Mouse (Mus musculus) mouse embryonic stem cell (cell line): ENCODE results near the gene Mok.
"Not testable (repeated sequence)": the region's sequence is repeated elsewhere in the genome, so short reads cannot be mapped to it uniquely, and the experiment has no call there.

ENCODE experiments used
- in situ Hi-C, 2 experiments: fragments of 300-500 bp; cut with MboI; formaldehyde crosslinking; loops; 1 replicate in 1 of 2; 3 replicates in 1 of 2; pipeline ENCODE4 v1.14.3; 2019 to 2020; ENCODE audit warnings: low sequenced_read_pairs in 2 of 2, low pct_unique_long_range_greater_than_20kb in 1 of 2, mixed read lengths in 1 of 2; ENCODE audit not compliant: unreplicated experiment in 1 of 2

Gene Mok

GRCm38 (mm10) chr12:110840348-110841198 lies at the start of gene Mok:
Gene Mok (minus strand): TSS chr12:110840939.
- in situ Hi-C loops: loop anchor here (5.0 to 10.0 kb wide), 5 partner anchors 106 to 426 kb away; partner anchors contain the start of genes Dync1h1 (in 1 of the 2) and Wdr20 (in 1 of the 2)

- in situ Hi-C loops: no loop called here
Observed at GRCm38 (mm10) chr12:110889036-110890020, 48.6 kb upstream of the Mok start, which contains the start of the genes Cinp and Tecpr2. Gene Cinp (minus strand): TSS chr12:110889145. Gene Tecpr2 (plus strand): TSS chr12:110889264.

- in situ Hi-C loops: no loop called here
Observed at GRCm38 (mm10) chr12:110888606-110889005, 47.9 kb upstream of the Mok start.

GRCm38 (mm10) chr12:110888106-110888505 lies 47.4 kb upstream of the Mok start:
- in situ Hi-C loops: no loop called here

- in situ Hi-C loops: no loop called here
Observed at GRCm38 (mm10) chr12:110885251-110885650, 44.5 kb upstream of the Mok start.

GRCm38 (mm10) chr12:110882291-110882690 lies 41.6 kb upstream of the Mok start:
- in situ Hi-C loops: no loop called here

- in situ Hi-C loops: no loop called here
Observed at GRCm38 (mm10) chr12:110875351-110875750, 34.6 kb upstream of the Mok start.

GRCm38 (mm10) chr12:110871247-110871646 lies 30.5 kb upstream of the Mok start:
- in situ Hi-C loops: no loop called here

- in situ Hi-C loops: no loop called here
Observed at GRCm38 (mm10) chr12:110870107-110870506, 29.4 kb upstream of the Mok start.

- in situ Hi-C loops: no loop called here
Observed at GRCm38 (mm10) chr12:110865989-110866388, 25.2 kb upstream of the Mok start.

GRCm38 (mm10) chr12:110865571-110865970 lies 24.8 kb upstream of the Mok start:
- in situ Hi-C loops: no loop called here

- in situ Hi-C loops: no loop called here
Observed at GRCm38 (mm10) chr12:110864008-110864407, 23.3 kb upstream of the Mok start.

GRCm38 (mm10) chr12:110861256-110861655 lies 20.5 kb upstream of the Mok start:
- in situ Hi-C loops: no loop called here

- in situ Hi-C loops: no loop called here
Observed at GRCm38 (mm10) chr12:110860293-110860692, 19.6 kb upstream of the Mok start.

GRCm38 (mm10) chr12:110858681-110859080 lies 17.9 kb upstream of the Mok start:
- in situ Hi-C loops: not testable (repeated sequence)

GRCm38 (mm10) chr12:110857196-110857595 lies 16.5 kb upstream of the Mok start:
- in situ Hi-C loops: no loop called here

GRCm38 (mm10) chr12:110854786-110855737 lies 14.3 kb upstream of the Mok start:
- in situ Hi-C loops: no loop called here

- in situ Hi-C loops: no loop called here
Observed at GRCm38 (mm10) chr12:110851923-110852322, 11.2 kb upstream of the Mok start.
